Mouse (Mus musculus): ENCODE data around the gene Cpsf6. TPM values are rescaled to one million over a fixed set of nuclear protein-coding genes. Genes with fewer than 3 reads are reported as not detected.

The Cpsf6 gene
- total RNA-seq (2015; ENCODE audit: low replicate concordance): 60.5 and 79.2 TPM in 2 replicates
- 83.6 and 119 TPM in 2 replicates for total RNA-seq (2017; ENCODE audit: low replicate concordance)

- no peak for ATAC-seq (replicated peaks; ENCODE audit: low FRiP score, poor library complexity, severe bottlenecking)
These were observed at the start of gene Cpsf6 for GRCm38 (mm10) chr10:117379908-117380307. Cpsf6 (minus strand) TSS chr10:117380015.

GRCm38 (mm10) chr10:117426615-117426969 lies 46.8 kb upstream of the Cpsf6 start:
- no peak for ATAC-seq (replicated peaks; ENCODE audit: low FRiP score, poor library complexity, severe bottlenecking)

GRCm38 (mm10) chr10:117425907-117426614 lies 46.2 kb upstream of the Cpsf6 start:
- ATAC-seq (replicated peaks; ENCODE audit: low FRiP score, poor library complexity, severe bottlenecking): no peak

- ATAC-seq (replicated peaks; ENCODE audit: low FRiP score, poor library complexity, severe bottlenecking): no peak
These were observed 45.2 kb upstream of the Cpsf6 start for GRCm38 (mm10) chr10:117425013-117425412.

GRCm38 (mm10) chr10:117424146-117424905 lies 44.5 kb upstream of the Cpsf6 start:
- no peak for ATAC-seq (replicated peaks; ENCODE audit: low FRiP score, poor library complexity, severe bottlenecking)

GRCm38 (mm10) chr10:117423025-117424002 lies 43.5 kb upstream of the Cpsf6 start:
- ATAC-seq (replicated peaks; ENCODE audit: low FRiP score, poor library complexity, severe bottlenecking): no peak

- no peak for ATAC-seq (replicated peaks; ENCODE audit: low FRiP score, poor library complexity, severe bottlenecking)
These were observed 42.5 kb upstream of the Cpsf6 start for GRCm38 (mm10) chr10:117422174-117422808.

GRCm38 (mm10) chr10:117421283-117422107 lies 41.7 kb upstream of the Cpsf6 start:
- no peak for ATAC-seq (replicated peaks; ENCODE audit: low FRiP score, poor library complexity, severe bottlenecking)

GRCm38 (mm10) chr10:117420502-117421282 lies 40.9 kb upstream of the Cpsf6 start:
- ATAC-seq (replicated peaks; ENCODE audit: low FRiP score, poor library complexity, severe bottlenecking): no peak

- no peak for ATAC-seq (replicated peaks; ENCODE audit: low FRiP score, poor library complexity, severe bottlenecking)
These were observed 39.9 kb upstream of the Cpsf6 start for GRCm38 (mm10) chr10:117419577-117420290.

- ATAC-seq (replicated peaks; ENCODE audit: low FRiP score, poor library complexity, severe bottlenecking): no peak
These were observed 38.9 kb upstream of the Cpsf6 start for GRCm38 (mm10) chr10:117418668-117419237.

- 0 out of 2 replicates have a peak, but pooled peaks have one; percentile 46 for ATAC-seq (replicated peaks; ENCODE audit: low FRiP score, poor library complexity, severe bottlenecking)
These were observed 38.2 kb upstream of the Cpsf6 start for GRCm38 (mm10) chr10:117417772-117418667.

GRCm38 (mm10) chr10:117417470-117417767 lies 37.6 kb upstream of the Cpsf6 start:
- ATAC-seq (replicated peaks; ENCODE audit: low FRiP score, poor library complexity, severe bottlenecking): 0 out of 2 replicates have a peak, but pooled peaks have one; percentile 30

- ATAC-seq (replicated peaks; ENCODE audit: low FRiP score, poor library complexity, severe bottlenecking): no peak
These were observed 37.0 kb upstream of the Cpsf6 start for GRCm38 (mm10) chr10:117416636-117417469.

GRCm38 (mm10) chr10:117416095-117416494 lies 36.3 kb upstream of the Cpsf6 start:
- no peak for ATAC-seq (replicated peaks; ENCODE audit: low FRiP score, poor library complexity, severe bottlenecking)
